Mouse (Mus musculus): ENCODE measurements at regions not wholly inside any gene's neighbourhood (a gene's known extent, or its start where the extent isn't known, plus 50 kb on each side); places are given as distances from the start of the nearest gene placed in this dataset.

GRCm38 (mm10) chr17:7592491-7592890, 207.2 kb upstream of the Unc93a2 start:
- Histone ChIP-seq H3K4me3 (ENCODE audit: low read depth, low read length) (no peak overlapping the region), H3K4me1 (ENCODE audit: control insufficient read depth, insufficient read depth, low read length) (no peaks in the 10 kb centered on the region), H3K9ac (replicated peaks; ENCODE audit: low read depth, low read length) (no peak overlapping the region), H3K4me2 (replicated peaks; ENCODE audit: low read depth, low read length) (no peak overlapping the region), H3K36me3 (ENCODE audit: control insufficient read depth, insufficient read depth, low read length) (no peaks in the 10 kb centered on the region), H3K27ac (ENCODE audit: low read length) (no peak overlapping the region), H3K27me3 (ENCODE audit: control insufficient read depth, insufficient read depth, low read length) (no peaks in the 10 kb centered on the region), H3K9me3 (ENCODE audit: control insufficient read depth, low read depth, low read length) (no peaks in the 10 kb centered on the region)
- ATAC-seq (ENCODE audit: insufficient number of reproducible peaks, insufficient read depth, low FRiP score, low read depth), result no peak
- WGBS, result 69% methylated on average over 4 of the region's 4 CpGs

- no peaks in the 10 kb centered on the region for H3K27me3 ChIP-seq (ENCODE audit: control insufficient read depth, insufficient read depth, low read length)
- no peak overlapping the region for H3K9ac ChIP-seq (replicated peaks; ENCODE audit: low read depth, low read length)
- no peak overlapping the region for H3K4me3 ChIP-seq (ENCODE audit: low read depth, low read length)
- H3K27ac ChIP-seq (ENCODE audit: low read length), result no peak overlapping the region
- no peak overlapping the region for H3K4me2 ChIP-seq (replicated peaks; ENCODE audit: low read depth, low read length)
- 72% methylated on average over 4 of the region's 4 CpGs for WGBS
- ATAC-seq (ENCODE audit: insufficient number of reproducible peaks, insufficient read depth, low FRiP score, low read depth), result no peak
- H3K4me1 ChIP-seq (ENCODE audit: control insufficient read depth, insufficient read depth, low read length), result no peaks in the 10 kb centered on the region
- H3K36me3 ChIP-seq (ENCODE audit: control insufficient read depth, insufficient read depth, low read length), result no peaks in the 10 kb centered on the region
- H3K9me3 ChIP-seq (ENCODE audit: control insufficient read depth, low read depth, low read length), result no peaks in the 10 kb centered on the region
Measured at GRCm38 (mm10) chr17:7582866-7583398, 197.7 kb upstream of the Unc93a2 start.

DNA sequence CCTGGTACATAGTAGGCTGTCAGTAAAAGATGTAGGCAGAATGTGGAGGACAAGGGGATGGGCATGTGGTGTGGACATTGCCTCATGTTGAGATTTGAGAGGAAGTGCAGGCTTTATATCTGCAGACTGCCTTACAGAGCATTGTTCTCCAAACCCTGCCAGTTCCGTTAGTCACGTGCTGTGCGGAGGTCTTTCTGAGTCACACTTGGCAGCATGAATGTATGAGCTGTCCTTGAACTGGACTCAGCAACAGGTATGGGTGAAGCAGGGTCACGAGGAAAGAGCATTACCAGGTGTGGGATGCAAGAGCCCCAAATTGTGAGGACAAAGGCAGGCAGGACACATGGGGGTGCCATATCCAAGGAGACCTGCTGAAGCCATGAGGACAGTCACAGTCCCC, 193.8 kb upstream of the Unc93a2 start:
- Histone ChIP-seq H3K4me2 (replicated peaks; ENCODE audit: low read depth, low read length) (no peak overlapping the region), H3K4me3 (ENCODE audit: low read depth, low read length) (no peak overlapping the region), H3K27ac (ENCODE audit: low read length) (no peak overlapping the region), H3K36me3 (ENCODE audit: control insufficient read depth, insufficient read depth, low read length) (no peaks in the 10 kb centered on the region), H3K4me1 (ENCODE audit: control insufficient read depth, insufficient read depth, low read length) (0 out of 2 replicates have a peak, but pooled peaks cover 4% of the 10 kb centered on the region), H3K27me3 (ENCODE audit: control insufficient read depth, insufficient read depth, low read length) (no peaks in the 10 kb centered on the region), H3K9ac (replicated peaks; ENCODE audit: low read depth, low read length) (no peak overlapping the region), H3K9me3 (ENCODE audit: control insufficient read depth, low read depth, low read length) (no peaks in the 10 kb centered on the region)
- ATAC-seq (ENCODE audit: insufficient number of reproducible peaks, insufficient read depth, low FRiP score, low read depth), result no peak
- 83% methylated on average over 4 of the region's 4 CpGs for WGBS

GRCm38 (mm10) chr17:7578003-7578402, 192.7 kb upstream of the Unc93a2 start:
- no peaks in the 10 kb centered on the region for H3K36me3 ChIP-seq (ENCODE audit: control insufficient read depth, insufficient read depth, low read length)
- H3K27me3 ChIP-seq (ENCODE audit: control insufficient read depth, insufficient read depth, low read length), result no peaks in the 10 kb centered on the region
- H3K9me3 ChIP-seq (ENCODE audit: control insufficient read depth, low read depth, low read length), result no peaks in the 10 kb centered on the region
- ATAC-seq (ENCODE audit: insufficient number of reproducible peaks, insufficient read depth, low FRiP score, low read depth), result no peak
- H3K4me2 ChIP-seq (replicated peaks; ENCODE audit: low read depth, low read length), result no peak overlapping the region
- no peak overlapping the region for H3K27ac ChIP-seq (ENCODE audit: low read length)
- 82% methylated on average over 8 of the region's 8 CpGs for WGBS
- H3K4me3 ChIP-seq (ENCODE audit: low read depth, low read length), result no peak overlapping the region
- 0 out of 2 replicates have a peak, but pooled peaks cover 4% of the 10 kb centered on the region for H3K4me1 ChIP-seq (ENCODE audit: control insufficient read depth, insufficient read depth, low read length)
- no peak overlapping the region for H3K9ac ChIP-seq (replicated peaks; ENCODE audit: low read depth, low read length)

DNA sequence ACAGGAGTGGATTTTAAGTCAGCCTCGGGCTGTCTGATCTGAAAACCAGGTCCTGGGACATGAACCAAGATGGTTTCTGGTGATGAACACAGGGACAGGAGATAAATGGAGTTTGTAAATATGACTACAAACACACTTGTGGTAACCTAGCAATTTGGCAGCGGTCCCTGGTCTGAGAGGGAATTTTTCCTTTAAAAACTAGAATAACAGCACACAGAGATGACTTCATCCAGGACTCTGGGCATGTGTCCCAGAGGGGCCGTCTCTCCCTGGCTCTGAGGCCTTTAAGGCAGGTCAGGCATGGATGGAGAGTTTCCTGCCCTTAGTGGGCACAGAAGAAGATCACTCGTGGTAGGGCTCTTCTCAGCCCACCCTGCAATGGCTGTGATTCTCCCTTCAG, 192.0 kb upstream of the Unc93a2 start:
- Histone ChIP-seq H3K36me3 (ENCODE audit: control insufficient read depth, insufficient read depth, low read length) (no peaks in the 10 kb centered on the region), H3K9me3 (ENCODE audit: control insufficient read depth, low read depth, low read length) (no peaks in the 10 kb centered on the region), H3K4me2 (replicated peaks; ENCODE audit: low read depth, low read length) (no peak overlapping the region), H3K4me3 (ENCODE audit: low read depth, low read length) (no peak overlapping the region), H3K27me3 (ENCODE audit: control insufficient read depth, insufficient read depth, low read length) (no peaks in the 10 kb centered on the region), H3K4me1 (ENCODE audit: control insufficient read depth, insufficient read depth, low read length) (0 out of 2 replicates have a peak, but pooled peaks cover 4% of the 10 kb centered on the region), H3K9ac (replicated peaks; ENCODE audit: low read depth, low read length) (no peak overlapping the region), H3K27ac (ENCODE audit: low read length) (no peak overlapping the region; the same call in 1 of the 2 replicates)
- ATAC-seq (ENCODE audit: insufficient number of reproducible peaks, insufficient read depth, low FRiP score, low read depth), result peak; percentile 28; the same call in 1 of the 2 replicates
- WGBS, result 46% methylated on average over 4 of the region's 4 CpGs

DNA sequence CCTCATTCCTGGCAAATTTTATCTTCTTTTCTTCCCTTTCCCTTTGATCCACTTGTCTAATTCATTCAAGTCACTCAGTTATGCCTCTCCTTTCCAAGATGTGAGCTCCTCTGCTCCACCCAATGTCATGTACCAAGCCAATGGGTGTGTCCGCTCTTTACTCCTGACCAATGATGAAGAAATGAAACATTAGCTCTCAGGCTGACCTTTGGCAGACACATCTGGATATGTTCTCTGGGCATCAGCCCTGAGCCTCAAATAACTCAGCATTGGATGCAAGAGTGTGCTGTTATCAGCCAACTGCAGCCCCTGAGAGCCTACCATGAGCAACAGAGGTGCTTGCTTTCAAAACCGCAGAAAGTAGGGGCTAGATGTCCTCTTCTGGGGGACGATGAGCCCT, 186.2 kb upstream of the Unc93a2 start:
- Histone ChIP-seq H3K4me3 (ENCODE audit: low read depth, low read length) (no peak overlapping the region), H3K9me3 (ENCODE audit: control insufficient read depth, low read depth, low read length) (no peaks in the 10 kb centered on the region), H3K27ac (ENCODE audit: low read length) (no peak overlapping the region), H3K4me1 (ENCODE audit: control insufficient read depth, insufficient read depth, low read length) (no peaks in the 10 kb centered on the region), H3K4me2 (replicated peaks; ENCODE audit: low read depth, low read length) (no peak overlapping the region), H3K36me3 (ENCODE audit: control insufficient read depth, insufficient read depth, low read length) (no peaks in the 10 kb centered on the region), H3K9ac (replicated peaks; ENCODE audit: low read depth, low read length) (no peak overlapping the region), H3K27me3 (ENCODE audit: control insufficient read depth, insufficient read depth, low read length) (no peaks in the 10 kb centered on the region)
- no peak for ATAC-seq (ENCODE audit: insufficient number of reproducible peaks, insufficient read depth, low FRiP score, low read depth)
- 96% methylated on average over 3 of the region's 3 CpGs for WGBS

DNA sequence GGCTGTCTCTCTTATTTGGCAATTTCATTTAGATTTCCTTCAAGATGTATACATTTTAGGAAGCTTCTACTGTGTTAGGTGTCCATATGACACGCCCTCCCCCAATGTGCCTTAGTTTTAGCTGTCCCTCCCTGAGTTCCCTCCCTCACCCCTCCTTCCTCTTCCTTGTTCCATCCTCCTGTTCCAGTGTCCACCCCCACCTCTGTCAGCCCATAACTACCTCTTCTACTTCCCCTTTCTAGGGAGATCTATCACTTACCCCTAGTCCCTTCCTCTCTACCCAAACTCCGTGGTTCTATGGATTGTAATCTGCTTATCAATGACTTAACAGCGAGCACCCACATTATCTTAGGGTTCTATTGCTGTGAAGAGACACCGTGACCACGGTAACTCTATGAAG, 183.2 kb upstream of the Unc93a2 start:
- H3K9me3 ChIP-seq (ENCODE audit: control insufficient read depth, low read depth, low read length), result no peaks in the 10 kb centered on the region
- no peak for ATAC-seq (ENCODE audit: insufficient number of reproducible peaks, insufficient read depth, low FRiP score, low read depth)
- WGBS, result 85% methylated on average over 5 of the region's 5 CpGs
- no peak overlapping the region for H3K27ac ChIP-seq (ENCODE audit: low read length)
- H3K36me3 ChIP-seq (ENCODE audit: control insufficient read depth, insufficient read depth, low read length), result no peaks in the 10 kb centered on the region
- no peak overlapping the region for H3K4me3 ChIP-seq (ENCODE audit: low read depth, low read length)
- H3K4me1 ChIP-seq (ENCODE audit: control insufficient read depth, insufficient read depth, low read length), result no peaks in the 10 kb centered on the region
- no peak overlapping the region for H3K9ac ChIP-seq (replicated peaks; ENCODE audit: low read depth, low read length)
- H3K4me2 ChIP-seq (replicated peaks; ENCODE audit: low read depth, low read length), result no peak overlapping the region
- H3K27me3 ChIP-seq (ENCODE audit: control insufficient read depth, insufficient read depth, low read length), result no peaks in the 10 kb centered on the region

- no peak for ATAC-seq (ENCODE audit: insufficient number of reproducible peaks, insufficient read depth, low FRiP score, low read depth)
- H3K27ac ChIP-seq (ENCODE audit: low read length), result no peak overlapping the region
Measured at GRCm38 (mm10) chr17:7565771-7566170, 180.5 kb upstream of the Unc93a2 start.

DNA sequence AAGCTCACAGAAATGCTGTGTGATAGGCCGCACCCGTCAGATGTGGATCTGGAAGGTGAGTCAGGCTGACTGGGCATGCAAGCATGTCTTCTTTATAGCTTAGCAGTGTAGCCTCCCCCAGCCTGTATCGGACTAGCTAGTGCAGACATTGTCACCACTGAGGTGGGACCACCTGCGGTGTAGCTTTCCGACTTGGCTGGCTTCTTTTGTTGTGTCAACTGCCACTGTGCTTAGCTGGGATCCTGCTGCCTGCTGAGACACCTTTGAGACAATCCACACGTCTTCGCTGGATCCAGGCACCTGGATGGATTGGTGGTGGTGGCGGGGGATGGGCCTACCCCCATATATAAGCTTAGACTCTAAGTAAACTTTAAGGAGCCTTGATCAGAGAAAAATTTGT, 177.7 kb upstream of the Unc93a2 start:
- Histone ChIP-seq H3K9ac (replicated peaks; ENCODE audit: low read depth, low read length) (no peak overlapping the region), H3K4me2 (replicated peaks; ENCODE audit: low read depth, low read length) (no peak overlapping the region), H3K36me3 (ENCODE audit: control insufficient read depth, insufficient read depth, low read length) (no peaks in the 10 kb centered on the region), H3K9me3 (ENCODE audit: control insufficient read depth, low read depth, low read length) (no peaks in the 10 kb centered on the region), H3K4me3 (ENCODE audit: low read depth, low read length) (no peak overlapping the region), H3K27me3 (ENCODE audit: control insufficient read depth, insufficient read depth, low read length) (no peaks in the 10 kb centered on the region), H3K4me1 (ENCODE audit: control insufficient read depth, insufficient read depth, low read length) (no peaks in the 10 kb centered on the region), H3K27ac (ENCODE audit: low read length) (no peak overlapping the region)
- ATAC-seq (ENCODE audit: insufficient number of reproducible peaks, insufficient read depth, low FRiP score, low read depth), result no peak
- 37% methylated on average over 8 of the region's 8 CpGs for WGBS

More at GRCm38 (mm10) chr17:7565771-7566170, 180.5 kb upstream of the Unc93a2 start:
- Histone ChIP-seq H3K9me3 (ENCODE audit: control insufficient read depth, low read depth, low read length) (no peaks in the 10 kb centered on the region), H3K36me3 (ENCODE audit: control insufficient read depth, insufficient read depth, low read length) (no peaks in the 10 kb centered on the region), H3K4me2 (replicated peaks; ENCODE audit: low read depth, low read length) (no peak overlapping the region), H3K27me3 (ENCODE audit: control insufficient read depth, insufficient read depth, low read length) (no peaks in the 10 kb centered on the region), H3K4me3 (ENCODE audit: low read depth, low read length) (no peak overlapping the region), H3K4me1 (ENCODE audit: control insufficient read depth, insufficient read depth, low read length) (no peaks in the 10 kb centered on the region), H3K9ac (replicated peaks; ENCODE audit: low read depth, low read length) (no peak overlapping the region)
- WGBS, result 74% methylated on average over 2 of the region's 2 CpGs

Data from stomach, embryonic 14.5 days (tissue).